Mouse (Mus musculus): ENCODE data around the gene Grtp1. TPM values are rescaled to one million over a fixed set of nuclear protein-coding genes. Genes with fewer than 3 reads are reported as not detected.

Grtp1 gene
- total RNA-seq, 2 experiments from 2014 or later, result 2.5 to 2.6 TPM

DNA sequence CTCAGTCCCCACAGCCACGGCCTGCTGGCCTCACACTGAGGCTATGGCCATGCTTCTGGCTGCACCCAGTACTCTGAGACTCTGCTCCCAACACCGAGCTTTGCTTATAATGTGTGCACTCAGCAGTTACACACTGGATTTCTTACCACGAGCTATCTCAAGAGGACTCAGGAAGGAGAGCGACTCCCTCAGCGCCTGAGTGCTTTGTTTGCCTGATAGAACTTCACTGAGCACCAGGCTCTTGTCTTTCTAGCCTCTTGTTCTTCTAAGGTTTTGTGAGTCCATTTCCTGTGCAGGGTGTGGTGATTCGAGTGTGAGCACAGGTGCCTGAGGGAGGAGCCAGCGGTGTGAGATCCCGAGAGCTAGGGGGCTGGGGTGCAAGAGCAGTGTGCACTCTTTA is 75.5 kb downstream of the Grtp1 start:
- no peak for DNase-seq
- intact Hi-C loops (cut with DNase I), result no loop called here

DNA sequence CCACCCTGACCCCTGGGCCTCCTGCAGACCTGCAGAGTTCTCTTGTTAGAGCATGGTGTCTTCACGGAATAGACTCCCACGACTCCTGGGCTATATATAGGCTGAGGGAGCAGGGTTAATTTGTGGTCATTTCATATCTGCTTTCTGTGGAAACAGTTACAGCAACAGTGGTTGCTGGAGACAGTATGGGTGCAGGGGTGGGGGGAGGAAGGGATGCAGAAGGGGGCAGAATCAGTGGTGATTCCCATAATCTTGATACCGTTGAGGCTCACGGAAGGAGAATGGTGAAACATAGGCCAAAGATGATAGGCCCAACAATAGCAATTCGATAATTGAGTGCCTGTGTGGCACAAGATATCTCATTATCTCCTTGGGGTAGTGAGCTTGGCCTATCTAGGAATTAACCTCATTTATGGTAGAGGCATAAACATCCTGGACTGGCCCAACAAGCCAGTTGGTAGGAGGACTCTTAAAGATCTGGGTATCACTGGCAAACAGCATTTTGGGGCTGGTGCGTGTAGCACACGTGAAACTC is 77.5 kb downstream of the Grtp1 start:
- intact Hi-C loops (cut with DNase I), result no loop called here
- no peak for DNase-seq

Small RNAs within 50 kb of the gene (microRNA-seq; reads per million reads assigned to microRNA genes)
- gene Mir1968 (10.7 to 17.0 reads per million in 2 experiments), gene Mir7065 (0 reads per million in 2 experiments)

Other genes with a start within 250 kb of the Grtp1 start
- gene F7, start 174.6 kb downstream of the Grtp1 start, total RNA-seq (2021), result not detected
- under 1 TPM; 0.30 to 0.41 TPM for gene F10, start 163.3 kb downstream of the Grtp1 start, total RNA-seq (2021)
- gene Proz, start 139.7 kb downstream of the Grtp1 start, total RNA-seq (2021), result not detected
- 10 to 100 TPM; 11.7 to 12.0 TPM for gene Pcid2, start 95.2 kb downstream of the Grtp1 start, total RNA-seq (2021)
- 10 to 100 TPM; 83.0 to 84.8 TPM for gene Cul4a, start 95.0 kb downstream of the Grtp1 start, total RNA-seq (2021)
- 100 to 1,000 TPM; 310 to 323 TPM for gene Lamp1, start 41.5 kb downstream of the Grtp1 start, total RNA-seq (2021)
- gene Adprhl1, start 53.5 kb upstream of the Grtp1 start, total RNA-seq (2021), result 100 to 1,000 TPM; 418 to 470 TPM
- 10 to 100 TPM; 33.8 to 41.8 TPM for gene Dcun1d2, start 87.5 kb upstream of the Grtp1 start, total RNA-seq (2021)
- gene Tmco3, start 87.6 kb upstream of the Grtp1 start, total RNA-seq (2021), result 10 to 100 TPM; 24.5 to 27.3 TPM
- gene Tfdp1, start 138.1 kb upstream of the Grtp1 start, total RNA-seq (2021), result 10 to 100 TPM; 54.7 to 57.2 TPM
- gene Atp4b, start 196.2 kb upstream of the Grtp1 start, total RNA-seq (2021), result not detected
- gene Grk1, start 204.5 kb upstream of the Grtp1 start, total RNA-seq (2021), result under 1 TPM in 1 of 2 experiments, not detected in 1; 0.05 TPM
- gene Tmem255b, start 234.6 kb upstream of the Grtp1 start, total RNA-seq (2021), result 10 to 100 TPM; 13.5 to 18.8 TPM